Mouse (Mus musculus): ENCODE results near the gene Itgav.

The Itgav gene

GRCm38 (mm10) chr2:83814009-83814408, 89.8 kb downstream of the Itgav start:
- DNase-seq (ENCODE audit: low spot score) = no peak

- no peak for DNase-seq (ENCODE audit: low spot score)
Measured at GRCm38 (mm10) chr2:83816147-83816546, 92.0 kb downstream of the Itgav start.

- no peak for DNase-seq (ENCODE audit: low spot score)
Measured at GRCm38 (mm10) chr2:83825161-83825560, 101.0 kb downstream of the Itgav start.

DNA sequence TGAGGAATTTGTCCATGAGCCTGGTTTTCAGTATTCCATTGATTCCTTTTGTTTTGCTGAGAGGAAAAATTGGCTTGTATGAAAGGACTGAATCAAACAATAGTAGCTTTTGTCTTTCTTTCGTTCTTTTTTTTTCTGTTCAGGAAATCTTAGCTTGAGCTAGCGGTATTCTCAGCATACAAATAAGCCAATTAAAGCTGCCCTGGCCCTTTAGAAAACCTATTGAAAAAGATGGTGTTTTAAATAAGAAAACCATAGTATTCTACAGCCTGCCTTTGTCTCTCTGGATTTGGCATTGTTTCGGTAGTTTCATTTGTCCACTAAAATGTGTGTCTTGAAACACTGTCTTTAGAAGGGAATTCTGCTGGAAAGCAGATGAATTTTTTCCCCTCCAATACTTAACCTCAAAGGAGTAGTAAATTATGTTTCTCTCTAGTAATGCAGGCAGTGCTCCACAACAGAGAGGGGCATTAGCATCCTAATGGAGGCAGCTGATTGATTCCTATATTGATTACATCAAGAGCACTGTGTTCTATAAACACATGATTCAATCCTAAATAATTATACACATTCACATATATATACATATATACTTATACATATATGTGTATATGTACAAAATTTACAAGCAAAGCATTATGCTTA, 104.8 kb downstream of the Itgav start:
- DNase-seq (ENCODE audit: low spot score) = no peak

- no peak for DNase-seq (ENCODE audit: low spot score)
Measured at GRCm38 (mm10) chr2:83832903-83833302, 108.7 kb downstream of the Itgav start.

GRCm38 (mm10) chr2:83835313-83836070, 111.3 kb downstream of the Itgav start:
- no peak for DNase-seq (ENCODE audit: low spot score)

GRCm38 (mm10) chr2:83848495-83848894, 124.3 kb downstream of the Itgav start:
- no peak for DNase-seq (ENCODE audit: low spot score)

DNA sequence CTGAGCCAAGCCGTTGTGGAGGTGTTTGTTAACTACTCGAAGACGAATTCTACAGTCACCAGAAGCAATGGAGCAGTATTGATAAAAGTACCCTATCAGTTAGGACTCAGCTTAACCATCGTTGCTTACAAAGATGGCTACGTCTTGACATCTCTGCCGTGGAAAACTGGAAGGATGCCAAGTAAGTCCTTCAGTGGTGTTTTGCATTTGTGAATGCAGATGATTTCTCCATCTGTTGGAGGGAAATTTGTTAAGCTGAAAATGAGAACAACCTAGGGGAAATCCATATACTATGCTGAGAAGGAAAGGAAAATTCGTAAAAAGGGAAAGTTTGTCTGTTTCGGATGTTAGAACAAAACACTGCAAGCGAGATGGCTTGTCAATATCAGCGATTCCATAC, 129.2 kb downstream of the Itgav start:
- DNase-seq (ENCODE audit: low spot score) = no peak

DNA sequence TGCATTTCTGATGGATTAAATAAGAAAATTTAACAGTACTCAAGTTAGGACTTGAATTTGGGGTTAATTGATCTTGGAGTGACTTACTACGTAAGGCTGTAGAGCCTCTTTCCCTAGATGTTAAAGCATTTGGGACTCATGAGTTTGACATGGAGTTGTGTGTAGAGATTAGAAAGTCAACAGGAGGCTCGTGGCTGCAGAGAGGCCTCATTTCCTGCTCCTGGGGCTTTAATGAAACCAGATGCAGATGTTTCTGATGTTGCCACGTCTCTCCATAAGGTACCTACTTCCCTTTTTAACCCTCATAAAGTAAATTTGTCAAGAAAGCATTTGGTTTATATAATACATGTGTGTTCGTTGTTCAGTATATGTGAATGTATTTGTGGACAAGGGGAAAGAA, 132.0 kb downstream of the Itgav start:
- DNase-seq (ENCODE audit: low spot score) = no peak
